Mouse (Mus musculus) lung, adult 2 months (tissue): ENCODE measurements at regions not wholly inside any gene's neighbourhood (a gene's known extent, or its start where the extent isn't known, plus 50 kb on each side); places are given as distances from the start of the nearest gene placed in this dataset.

ENCODE experiments used
- DNase-seq: peaks from one replicate; pipeline ENCODE4 v3.0.0; 2022
- H3K4me1 ChIP-seq: fragments of 200-500 bp; 2 replicates; pipeline ENCODE4 v1.6.1; 2011; ENCODE audit warnings: low read length; ENCODE audit not compliant: control insufficient read depth, insufficient read depth
- H3K4me3 ChIP-seq: fragments of 200-500 bp; replicated peaks from 2 replicates; pipeline ENCODE3; 2011; ENCODE audit warnings: low read depth, mild to moderate bottlenecking, control low read depth, low read length; ENCODE audit errors: extremely low read depth
- CTCF ChIP-seq: fragments of 200-500 bp; IDR thresholded peaks from 2 replicates; pipeline ENCODE4 v1.5.1; 2011; ENCODE audit warnings: mild to moderate bottlenecking, low read length, control low read depth; ENCODE audit not compliant: insufficient read depth
- POLR2A ChIP-seq: fragments of 200-500 bp; IDR thresholded peaks from 2 replicates; pipeline ENCODE4 v1.6.1; 2011; ENCODE audit warnings: low read depth, mild to moderate bottlenecking, control low read depth, low read length, borderline replicate concordance; ENCODE audit errors: extremely low read depth
- WGBS: fragments of 180-500 bp; shearing (Covaris S2); methylation state at CpG from one replicate; pipeline ENCODE4 v1.1.7; 2018; 5-methylcytosine and 5-hydroxymethylcytosine counted together

GRCm38 (mm10) chr7:70972023-70972400 is 379.3 kb downstream of the Gm10295 start:
- TF ChIP-seq POLR2A (no peak), CTCF (no peak)
- DNase-seq: no peak
- Histone ChIP-seq H3K4me3 (no peak overlapping the region), H3K4me1 (no peaks in the 10 kb centered on the region)
- WGBS: 40% methylated on average over 3 of the region's 3 CpGs

GRCm38 (mm10) chr7:70971323-70972022 is 379.8 kb downstream of the Gm10295 start:
- no peaks in the 10 kb centered on the region for H3K4me1 ChIP-seq
- TF ChIP-seq POLR2A (no peak), CTCF (no peak)
- H3K4me3 ChIP-seq: no peak overlapping the region
- 54% methylated on average over 6 of the region's 6 CpGs for WGBS
- DNase-seq: no peak

- 56% methylated on average over 4 of the region's 4 CpGs for WGBS
- Histone ChIP-seq H3K4me1 (no peaks in the 10 kb centered on the region), H3K4me3 (no peak overlapping the region)
- TF ChIP-seq CTCF: no peak
- TF ChIP-seq POLR2A: no peak
- no peak for DNase-seq
Observed at GRCm38 (mm10) chr7:70952318-70952959, 398.8 kb downstream of the Gm10295 start.

- TF ChIP-seq CTCF: no peak
- no peak for TF ChIP-seq POLR2A
- 60% methylated on average over 5 of the region's 5 CpGs for WGBS
- Histone ChIP-seq H3K4me1 (no peaks in the 10 kb centered on the region), H3K4me3 (no peak overlapping the region)
- no peak for DNase-seq
Observed at GRCm38 (mm10) chr7:70948281-70948680, 403.0 kb downstream of the Gm10295 start.

GRCm38 (mm10) chr7:70946260-70946659 is 405.0 kb downstream of the Gm10295 start:
- Histone ChIP-seq H3K4me3 (no peak overlapping the region), H3K4me1 (no peaks in the 10 kb centered on the region)
- 60% methylated on average over 2 of the region's 2 CpGs for WGBS
- DNase-seq: no peak
- TF ChIP-seq POLR2A: no peak
- TF ChIP-seq CTCF: no peak

GRCm38 (mm10) chr7:70930911-70931310 is 420.4 kb downstream of the Gm10295 start:
- H3K4me3 ChIP-seq: no peak overlapping the region
- 41% methylated on average over 6 of the region's 6 CpGs for WGBS
- H3K4me1 ChIP-seq: no peaks in the 10 kb centered on the region
- DNase-seq: no peak
- TF ChIP-seq POLR2A: no peak
- TF ChIP-seq CTCF: no peak

GRCm38 (mm10) chr7:70929935-70930334 is 421.4 kb downstream of the Gm10295 start:
- DNase-seq: no peak
- no peak for TF ChIP-seq POLR2A
- TF ChIP-seq CTCF: no peak
- 60% methylated on average over 11 of the region's 11 CpGs for WGBS
- H3K4me3 ChIP-seq: no peak overlapping the region
- H3K4me1 ChIP-seq: no peaks in the 10 kb centered on the region

- Histone ChIP-seq H3K4me3 (no peak overlapping the region), H3K4me1 (no peaks in the 10 kb centered on the region)
- WGBS: 89% methylated on average over 3 of the region's 3 CpGs
- no peak for DNase-seq
- TF ChIP-seq POLR2A (no peak), CTCF (no peak)
Observed at GRCm38 (mm10) chr7:70928001-70928400, 423.3 kb downstream of the Gm10295 start.

GRCm38 (mm10) chr7:70917016-70917415 is 434.3 kb downstream of the Gm10295 start:
- TF ChIP-seq CTCF (no peak), POLR2A (no peak)
- 69% methylated on average over 4 of the region's 4 CpGs for WGBS
- no peaks in the 10 kb centered on the region for H3K4me1 ChIP-seq
- no peak for DNase-seq
- no peak overlapping the region for H3K4me3 ChIP-seq

GRCm38 (mm10) chr7:70908921-70909320 is 442.4 kb downstream of the Gm10295 start:
- no peak for DNase-seq
- 86% methylated on average over 3 of the region's 3 CpGs for WGBS

GRCm38 (mm10) chr7:70891700-70892099 is 459.6 kb downstream of the Gm10295 start:
- no peak overlapping the region for H3K4me3 ChIP-seq
- no peaks in the 10 kb centered on the region for H3K4me1 ChIP-seq
- DNase-seq: no peak
- no peak for TF ChIP-seq CTCF
- 76% methylated on average over 2 of the region's 2 CpGs for WGBS

More at GRCm38 (mm10) chr7:70908921-70909320, 442.4 kb downstream of the Gm10295 start:
- H3K4me3 ChIP-seq: no peak overlapping the region
- no peaks in the 10 kb centered on the region for H3K4me1 ChIP-seq
- TF ChIP-seq POLR2A (no peak), CTCF (no peak)
